Mouse (Mus musculus): ENCODE data around the gene Sec14l2. TPM values are rescaled to one million over a fixed set of nuclear protein-coding genes. Genes with fewer than 3 reads are reported as not detected.

Gene Sec14l2
- total RNA-seq, 2 experiments from 2014 or later = 2.3 to 2.6 TPM

DNA sequence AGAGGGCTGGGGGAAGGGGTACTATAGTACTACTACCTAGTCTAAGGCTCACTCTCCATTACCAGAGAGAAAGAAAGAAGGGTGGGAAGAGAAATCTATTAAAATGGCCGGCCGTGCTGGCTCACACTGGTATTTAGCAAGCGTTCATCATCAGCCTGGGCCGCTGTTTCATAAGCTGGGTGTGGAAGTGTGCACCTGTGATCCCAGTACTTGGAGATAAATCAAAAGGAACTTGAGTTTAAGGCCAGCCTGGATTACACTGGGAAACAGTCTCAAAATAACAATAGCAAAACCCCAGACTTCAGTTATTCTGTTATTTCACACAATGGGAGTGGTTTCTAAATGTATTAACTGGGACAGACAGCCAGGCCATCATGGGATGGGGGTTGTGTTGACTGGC, 60.7 kb downstream of the Sec14l2 start:
- DNase-seq (ENCODE audit: low spot score in 2 of 2) = no peak

DNA sequence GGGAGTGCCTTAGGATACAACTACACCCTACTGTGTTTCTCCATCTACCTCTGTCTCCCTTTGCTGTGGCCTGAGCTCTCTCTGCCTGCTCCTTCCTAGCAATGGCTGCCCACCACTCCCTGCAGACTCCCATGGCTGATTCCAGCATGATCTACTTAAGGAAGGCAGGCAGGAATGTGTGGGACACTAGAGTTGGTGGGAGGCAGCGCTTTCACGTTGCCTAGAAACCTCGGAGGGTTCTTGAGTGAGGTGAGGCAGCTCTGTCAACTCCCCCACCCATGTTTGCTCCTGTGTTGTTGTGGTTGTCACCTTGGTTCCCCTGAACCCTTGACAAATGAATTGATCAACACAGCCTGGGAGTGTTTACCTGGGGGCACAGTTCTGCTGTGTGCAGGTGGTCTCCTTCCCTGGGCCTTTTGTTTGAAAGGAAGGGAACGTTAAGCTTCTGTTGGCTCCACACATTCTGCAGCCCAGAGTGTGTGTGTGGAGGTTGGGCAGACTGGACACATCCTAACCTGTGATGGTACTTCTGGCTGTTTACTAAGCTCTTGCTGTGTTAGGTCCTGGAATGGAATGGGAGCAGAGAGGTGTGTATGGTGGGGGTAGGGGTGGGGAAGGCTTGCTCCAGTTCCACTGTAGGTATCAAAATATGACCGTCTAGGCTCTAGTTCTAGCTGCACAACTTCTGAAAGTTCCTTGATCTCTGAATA, 62.2 kb downstream of the Sec14l2 start:
- DNase-seq (ENCODE audit: low spot score in 2 of 2) = no peak

DNA sequence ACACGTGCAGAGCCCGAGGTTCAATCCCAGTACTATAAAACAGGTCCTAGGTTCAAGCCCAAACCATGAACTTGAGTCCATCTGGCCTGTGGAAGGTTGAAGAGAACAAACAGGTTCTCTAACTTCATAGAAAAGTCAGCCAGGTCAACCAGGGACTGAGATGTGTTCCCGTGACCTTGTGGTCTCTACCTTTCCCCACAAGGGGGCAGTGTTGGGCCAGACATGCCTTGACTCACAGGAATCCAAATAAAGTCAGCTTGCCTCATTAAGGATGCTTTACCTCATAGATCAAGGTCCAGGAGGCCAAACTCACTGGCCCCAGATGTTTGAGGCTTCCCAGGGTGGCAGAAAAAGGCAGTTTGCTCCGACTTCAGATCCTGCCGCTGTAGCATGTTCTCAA, 69.6 kb downstream of the Sec14l2 start:
- DNase-seq (ENCODE audit: low spot score in 2 of 2) = peak; percentile 50 to 66

DNA sequence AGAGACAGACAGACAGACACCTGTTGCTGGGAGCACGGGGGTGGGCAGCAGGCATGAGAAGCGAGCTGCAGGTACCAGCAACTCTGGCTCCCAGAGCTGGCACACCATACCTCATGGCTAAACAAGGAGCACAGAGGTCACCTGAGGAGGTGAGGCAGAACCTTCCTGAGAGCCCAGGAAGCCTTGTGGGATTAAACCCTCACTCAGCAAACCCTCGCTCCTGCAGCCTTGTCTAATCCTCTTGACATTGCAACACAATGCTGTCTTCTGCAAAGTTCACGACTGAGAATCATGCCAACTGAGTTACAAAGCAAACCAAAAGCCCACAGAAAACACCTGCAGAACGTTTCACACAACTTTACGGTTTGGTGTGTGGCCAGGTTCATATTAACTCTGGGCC, 74.8 kb downstream of the Sec14l2 start:
- no peak for DNase-seq (ENCODE audit: low spot score in 2 of 2)

DNA sequence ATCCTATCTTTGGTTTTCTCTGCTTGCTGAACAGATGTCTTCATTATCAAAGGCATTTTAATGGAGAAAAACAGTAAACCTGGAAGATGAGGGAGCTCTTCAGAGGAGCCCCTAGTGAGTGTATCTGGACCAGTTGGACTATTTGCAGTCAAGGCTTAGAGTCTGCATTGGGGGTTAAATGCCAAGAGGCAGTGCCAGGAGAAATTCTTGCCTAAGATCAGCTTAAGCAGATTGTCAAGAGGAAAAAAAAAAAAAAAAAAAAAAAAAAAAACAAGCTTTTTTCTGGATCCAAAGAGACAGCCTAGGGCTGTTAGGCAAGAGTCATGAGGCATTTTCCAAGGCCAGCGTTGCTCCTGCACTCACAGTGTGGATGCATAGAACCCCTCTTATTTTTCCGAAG, 75.4 kb downstream of the Sec14l2 start:
- no peak for DNase-seq (ENCODE audit: low spot score in 2 of 2)

Small RNA genes within 50 kb of the gene (microRNA-seq; reads per million reads assigned to microRNA genes)
- gene Mir3060 = not detected

Other genes with a start within 250 kb of the Sec14l2 start
- under 1 TPM; 0.17 to 0.21 TPM for gene 4921536K21Rik, start 228.3 kb downstream of the Sec14l2 start, total RNA-seq (2021)
- gene Dusp18, start 228.2 kb downstream of the Sec14l2 start, total RNA-seq (2021) = 1 to 10 TPM; 4.3 to 4.7 TPM
- gene Slc35e4, start 208.8 kb downstream of the Sec14l2 start, total RNA-seq (2021) = 10 to 100 TPM; 11.1 to 11.5 TPM
- gene Tcn2, start 191.3 kb downstream of the Sec14l2 start, total RNA-seq (2021) = 10 to 100 TPM; 25.2 to 32.3 TPM
- gene Pes1, start 159.4 kb downstream of the Sec14l2 start, total RNA-seq (2021) = 10 to 100 TPM; 47.7 to 53.1 TPM
- not detected for gene 4930556J24Rik, start 146.6 kb downstream of the Sec14l2 start, total RNA-seq (2021)
- gene Gal3st1, start 139.8 kb downstream of the Sec14l2 start, total RNA-seq (2021) = 1 to 10 TPM; 4.9 to 5.0 TPM
- gene Sec14l4, start 92.0 kb downstream of the Sec14l2 start, total RNA-seq (2021) = under 1 TPM in 1 of 2 experiments, not detected in 1; 0.18 TPM
- gene Sec14l3, start 58.6 kb downstream of the Sec14l2 start, total RNA-seq (2021) = not detected
- 10 to 100 TPM in 1 of 2 experiments, 1 to 10 TPM in 1; 10.0 to 12.5 TPM for gene Mtfp1, start 28.0 kb downstream of the Sec14l2 start, total RNA-seq (2021)
- gene Rnf215, start 11.8 kb upstream of the Sec14l2 start, total RNA-seq (2021) = 10 to 100 TPM; 12.8 to 18.1 TPM
- gene Ccdc157, start 36.9 kb upstream of the Sec14l2 start, total RNA-seq (2021) = 10 to 100 TPM in 1 of 2 experiments, 1 to 10 TPM in 1; 8.7 to 10.3 TPM
- 10 to 100 TPM; 41.2 to 50.6 TPM for gene Sf3a1, start 36.9 kb upstream of the Sec14l2 start, total RNA-seq (2021)
- gene Tbc1d10a, start 63.4 kb upstream of the Sec14l2 start, total RNA-seq (2021) = 10 to 100 TPM; 10.1 to 12.2 TPM
- 1 to 10 TPM; 8.7 to 9.8 TPM for gene Castor1, start 94.8 kb upstream of the Sec14l2 start, total RNA-seq (2021)
- gene Osm, start 113.0 kb upstream of the Sec14l2 start, total RNA-seq (2021) = under 1 TPM; 0.22 to 0.36 TPM
- gene Lif, start 134.1 kb upstream of the Sec14l2 start, total RNA-seq (2021) = 1 to 10 TPM; 1.3 to 2.1 TPM

Measured in gastrocnemius, postnatal 4 days (tissue).